Mouse (Mus musculus) lung, embryonic 14.5 days (tissue): ENCODE measurements around the gene Olfr1338. TPM values are rescaled to one million over a fixed set of nuclear protein-coding genes. Genes with fewer than 3 reads are reported as not detected.

Experiments used
- ATAC-seq: fragments of 200-750 bp; cut with Nextera tagmentation; 2 replicates; pipeline ENCODE4 v1.8.0; 2017; ENCODE audit warnings: mild to moderate bottlenecking, moderate TSS enrichment, moderate library complexity; ENCODE audit not compliant: insufficient read depth
- DNase-seq: peaks from one replicate; pipeline ENCODE4 v3.0.0-alpha.2; 2015
- H3K27ac ChIP-seq: fragments of 300-500 bp; sonication (generic); 2 replicates; pipeline ENCODE4 v1.5.1; 2014; ENCODE audit warnings: low read depth, mild to moderate bottlenecking, moderate library complexity
- H3K27me3 ChIP-seq: fragments of 300-500 bp; sonication (generic); 2 replicates; pipeline ENCODE4 v1.6.1; 2014; ENCODE audit warnings: low read length, control low read depth; ENCODE audit not compliant: insufficient read depth
- H3K36me3 ChIP-seq: fragments of 300-500 bp; sonication (generic); 2 replicates; pipeline ENCODE4 v1.6.1; 2014; ENCODE audit warnings: control low read depth; ENCODE audit not compliant: insufficient read depth
- H3K4me1 ChIP-seq: fragments of 300-500 bp; sonication (generic); 2 replicates; pipeline ENCODE4 v1.6.1; 2014; ENCODE audit warnings: antibody characterized with exemption, control low read depth; ENCODE audit not compliant: insufficient read depth
- H3K4me2 ChIP-seq: fragments of 300-500 bp; sonication (generic); 2 replicates; pipeline ENCODE4 v1.6.1; 2014; ENCODE audit warnings: mild to moderate bottlenecking
- H3K4me3 ChIP-seq: fragments of 300-500 bp; sonication (generic); 2 replicates; pipeline ENCODE4 v1.5.1; 2014; ENCODE audit warnings: low read depth, low read length
- H3K9ac ChIP-seq: fragments of 300-500 bp; sonication (generic); 2 replicates; pipeline ENCODE4 v1.6.1; 2014
- H3K9me3 ChIP-seq: fragments of 300-500 bp; sonication (generic); 2 replicates; pipeline ENCODE4 v1.6.1; 2016; ENCODE audit warnings: low read depth, low read length, control low read depth
- CTCF ChIP-seq: IDR thresholded peaks from 2 replicates; pipeline ENCODE4 v1.5.1; 2016; ENCODE audit warnings: antibody characterized with exemption, low read depth
- WGBS: fragments of 180-500 bp; shearing (Covaris S2); extraction: QIAGEN DNeasy Blood & Tissue Kit; methylation state at CpG from one replicate; pipeline ENCODE4 v1.1.7; 2014; 5-methylcytosine and 5-hydroxymethylcytosine counted together
- polyA plus RNA-seq: library from polyadenylated mRNA; unstranded; fragments of >200 nt; fragmentation: Nextera tagmentation; extraction: Ambion mirVana; gene quantifications from 2 replicates; pipeline ENCODE4 v1.2.1, GENCODE M21; 2014

The Olfr1338 gene
- polyA plus RNA-seq, 1 experiment from 2014 or later, result not detected

- 46% methylated on average over 10 of the region's 10 CpGs for WGBS
- no peaks in the 10 kb centered on the region for H3K27me3 ChIP-seq
- no peaks in the 10 kb centered on the region for H3K9me3 ChIP-seq
- no peaks in the 10 kb centered on the region for H3K36me3 ChIP-seq
- no peak overlapping the region for H3K4me3 ChIP-seq
- no peak for ATAC-seq
- peak; percentile 79 for DNase-seq
- H3K27ac ChIP-seq, result no peak overlapping the region
- no peak overlapping the region for H3K9ac ChIP-seq
- H3K4me2 ChIP-seq, result no peak overlapping the region
- H3K4me1 ChIP-seq, result no peaks in the 10 kb centered on the region
- TF ChIP-seq CTCF, result no peak
Observed at GRCm38 (mm10) chr4:118721742-118722483, 36.6 kb downstream of the Olfr1338 start.

- ATAC-seq (no peak), DNase-seq (no peak)
- H3K4me3 ChIP-seq, result no peak within 1 kb of the TSS
- no peaks in the 10 kb centered on the region for H3K4me1 ChIP-seq
- TF ChIP-seq CTCF, result no peak
- H3K9me3 ChIP-seq, result no peaks in the 10 kb centered on the region
- H3K9ac ChIP-seq, result no peak within 1 kb of the TSS
- no peak within 1 kb of the TSS for H3K27ac ChIP-seq
- no peaks in the 10 kb centered on the region for H3K27me3 ChIP-seq
- no peaks in the 10 kb centered on the region for H3K36me3 ChIP-seq
- H3K4me2 ChIP-seq, result no peak within 1 kb of the TSS
Observed at GRCm38 (mm10) chr4:118719838-118720237, 38.7 kb downstream of the Olfr1338 start, which contains the start of gene Olfr1340. Gene Olfr1340, plus strand, starts transcription at chr4:118720138.

- 53% methylated on average over 1 of the region's 1 CpGs for WGBS
- H3K4me2 ChIP-seq, result no peak overlapping the region
- H3K4me3 ChIP-seq, result no peak overlapping the region
- no peak for DNase-seq
- no peaks in the 10 kb centered on the region for H3K36me3 ChIP-seq
- H3K4me1 ChIP-seq, result no peaks in the 10 kb centered on the region
- H3K27me3 ChIP-seq, result no peaks in the 10 kb centered on the region
- no peak for ATAC-seq
- H3K9me3 ChIP-seq, result no peaks in the 10 kb centered on the region
- no peak overlapping the region for H3K27ac ChIP-seq
- no peak for TF ChIP-seq CTCF
- no peak overlapping the region for H3K9ac ChIP-seq
Observed at GRCm38 (mm10) chr4:118711656-118712055, 46.9 kb downstream of the Olfr1338 start.

GRCm38 (mm10) chr4:118708086-118708485 is 50.5 kb downstream of the Olfr1338 start:
- no peak overlapping the region for H3K27ac ChIP-seq
- no peak for TF ChIP-seq CTCF
- H3K4me1 ChIP-seq, result no peaks in the 10 kb centered on the region
- no peak overlapping the region for H3K4me2 ChIP-seq
- DNase-seq (no peak), ATAC-seq (no peak)
- 77% methylated on average over 5 of the region's 5 CpGs for WGBS
- H3K9me3 ChIP-seq, result no peaks in the 10 kb centered on the region
- no peak overlapping the region for H3K9ac ChIP-seq
- H3K4me3 ChIP-seq, result no peak overlapping the region
- no peaks in the 10 kb centered on the region for H3K27me3 ChIP-seq
- no peaks in the 10 kb centered on the region for H3K36me3 ChIP-seq

- no peaks in the 10 kb centered on the region for H3K36me3 ChIP-seq
- H3K9ac ChIP-seq, result no peak within 1 kb of the TSS
- H3K4me1 ChIP-seq, result no peaks in the 10 kb centered on the region
- no peaks in the 10 kb centered on the region for H3K27me3 ChIP-seq
- WGBS, result 71% methylated on average over 3 of the region's 3 CpGs
- ATAC-seq (no peak), DNase-seq (no peak)
- H3K4me3 ChIP-seq, result no peak within 1 kb of the TSS
- H3K27ac ChIP-seq, result no peak within 1 kb of the TSS
- H3K4me2 ChIP-seq, result no peak within 1 kb of the TSS
- TF ChIP-seq CTCF, result no peak
- no peaks in the 10 kb centered on the region for H3K9me3 ChIP-seq
Observed at GRCm38 (mm10) chr4:118703223-118703622, 55.3 kb downstream of the Olfr1338 start, which contains the start of gene Olfr1341. Gene Olfr1341, plus strand, starts transcription at chr4:118703523.

Other genes with a start within 250 kb of the Olfr1338 start
- 9.0 and 10.3 TPM in 2 replicates for gene 2610528J11Rik, start 231.7 kb downstream of the Olfr1338 start, polyA plus RNA-seq
- gene Tmem125, start 214.7 kb downstream of the Olfr1338 start, polyA plus RNA-seq, result 3.3 and 3.6 TPM in 2 replicates
- 0.12 and 0.22 TPM in 2 replicates for gene Cfap57, start 138.0 kb downstream of the Olfr1338 start, polyA plus RNA-seq
- 161 and 166 TPM in 2 replicates for gene Ebna1bp2, start 137.9 kb downstream of the Olfr1338 start, polyA plus RNA-seq
- gene Olfr62, start 99.8 kb downstream of the Olfr1338 start, polyA plus RNA-seq, result not detected in 2 replicates
- gene Olfr1342, start 66.0 kb downstream of the Olfr1338 start, polyA plus RNA-seq, result 0.74 and 0.99 TPM in 2 replicates
- gene Olfr1341, start 55.2 kb downstream of the Olfr1338 start, polyA plus RNA-seq, result not detected in 2 replicates
- gene Olfr1340, start 38.6 kb downstream of the Olfr1338 start, polyA plus RNA-seq, result not detected in 2 replicates
- not detected in 2 replicates for gene Olfr1339, start 26.6 kb downstream of the Olfr1338 start, polyA plus RNA-seq
- not detected in 2 replicates for gene Olfr1337, start 23.8 kb upstream of the Olfr1338 start, polyA plus RNA-seq
- gene Olfr1335, start 51.2 kb upstream of the Olfr1338 start, polyA plus RNA-seq, result not detected in 2 replicates
- gene Olfr1333, start 77.5 kb upstream of the Olfr1338 start, polyA plus RNA-seq, result not detected in 2 replicates
- not detected in 2 replicates for gene Olfr1331, start 105.9 kb upstream of the Olfr1338 start, polyA plus RNA-seq
- gene Olfr1330, start 129.9 kb upstream of the Olfr1338 start, polyA plus RNA-seq, result not detected in 2 replicates
- not detected in 2 replicates for gene Olfr1329, start 158.7 kb upstream of the Olfr1338 start, polyA plus RNA-seq
- gene Olfr1328, start 179.9 kb upstream of the Olfr1338 start, polyA plus RNA-seq, result not detected in 2 replicates
- not detected in 2 replicates for gene Lao1, start 202.8 kb upstream of the Olfr1338 start, polyA plus RNA-seq